Mouse (Mus musculus): ENCODE data around the gene Npb. TPM values are rescaled to one million over a fixed set of nuclear protein-coding genes. Genes with fewer than 3 reads are reported as not detected.
A peak's percentile ranks its signal among the peaks of the same experiment; 100 is the strongest.

The Npb gene
- polyA plus RNA-seq, 1 experiment = 2.8 TPM

DNA sequence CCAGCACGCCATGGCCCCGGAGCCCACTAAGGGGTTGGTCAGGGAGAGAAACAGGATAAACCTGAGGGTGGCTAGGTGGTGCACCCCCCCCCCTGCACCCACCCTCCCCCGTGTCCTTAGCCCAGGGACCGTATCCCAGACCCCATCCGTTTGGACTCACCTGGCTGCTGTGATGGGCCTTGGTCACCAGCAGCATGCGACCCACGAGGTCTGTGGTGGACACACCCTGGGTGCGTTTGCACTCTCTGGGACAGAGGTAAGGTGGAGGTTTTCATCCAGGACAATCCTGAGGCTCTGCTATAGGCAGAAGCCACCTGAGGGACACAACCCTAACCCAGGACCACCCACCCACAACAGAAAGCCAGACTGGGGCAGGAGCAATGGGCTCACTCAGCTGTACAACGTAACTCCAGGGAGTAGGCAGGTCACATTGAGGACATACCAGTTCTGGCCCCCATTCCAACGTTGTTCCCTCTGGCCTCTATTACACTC, 5.2 kb downstream of the Npb start:
- Histone ChIP-seq H3K27me3 (ENCODE audit: control insufficient read depth, insufficient read depth, low read length) (no peaks in the 10 kb centered on the region), H3K4me3 (ENCODE audit: control insufficient read depth, insufficient read depth, low read length) (no peak overlapping the region), H3K27ac (ENCODE audit: control insufficient read depth, insufficient read depth, low read length) (no peak overlapping the region), H3K36me3 (ENCODE audit: control insufficient read depth, insufficient read depth, low read length) (peaks cover 6% of the 10 kb centered on the region), H3K4me1 (replicated peaks; ENCODE audit: control insufficient read depth, insufficient read depth, low read length) (peaks cover 11% of the 10 kb centered on the region)
- 95% methylated on average over 10 of the region's 10 CpGs for WGBS
- no peak for DNase-seq
- TF ChIP-seq POLR2A (IDR thresholded peaks at IDR 0.05; ENCODE audit: control insufficient read depth, extremely low read depth, insufficient read depth, low read length, poor library complexity) (no peak), CTCF (IDR thresholded peaks at IDR 0.05; ENCODE audit: borderline replicate concordance, control insufficient read depth, extremely low read depth, insufficient read depth, low read length, poor library complexity) (no peak)

DNA sequence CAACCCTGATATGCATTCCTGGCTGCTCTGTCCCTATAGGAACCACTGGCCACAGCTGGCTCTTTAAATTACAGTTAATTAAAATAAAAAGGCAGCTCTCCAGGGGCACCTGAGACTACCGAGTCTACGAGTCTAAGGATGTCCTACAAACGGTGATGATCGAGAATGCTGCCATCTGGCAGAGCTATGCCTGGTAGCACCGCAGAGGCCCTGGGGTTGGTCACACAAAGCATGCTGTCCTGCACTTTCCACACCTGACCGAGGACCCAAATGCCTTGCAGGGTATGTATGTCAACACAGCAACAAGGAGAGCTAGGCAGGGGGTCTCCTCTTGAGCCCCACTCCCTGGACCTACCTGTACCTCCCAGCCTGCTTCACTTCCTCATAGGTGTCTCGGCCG, 5.7 kb downstream of the Npb start:
- DNase-seq = no peak
- Histone ChIP-seq H3K36me3 (ENCODE audit: control insufficient read depth, insufficient read depth, low read length) (peaks cover 9% of the 10 kb centered on the region), H3K27me3 (ENCODE audit: control insufficient read depth, insufficient read depth, low read length) (no peaks in the 10 kb centered on the region), H3K27ac (ENCODE audit: control insufficient read depth, insufficient read depth, low read length) (no peak overlapping the region), H3K4me1 (replicated peaks; ENCODE audit: control insufficient read depth, insufficient read depth, low read length) (peaks cover 11% of the 10 kb centered on the region), H3K4me3 (ENCODE audit: control insufficient read depth, insufficient read depth, low read length) (no peak overlapping the region)
- TF ChIP-seq POLR2A (IDR thresholded peaks at IDR 0.05; ENCODE audit: control insufficient read depth, extremely low read depth, insufficient read depth, low read length, poor library complexity) (no peak), CTCF (IDR thresholded peaks at IDR 0.05; ENCODE audit: borderline replicate concordance, control insufficient read depth, extremely low read depth, insufficient read depth, low read length, poor library complexity) (no peak)
- 96% methylated on average over 8 of the region's 8 CpGs for WGBS

DNA sequence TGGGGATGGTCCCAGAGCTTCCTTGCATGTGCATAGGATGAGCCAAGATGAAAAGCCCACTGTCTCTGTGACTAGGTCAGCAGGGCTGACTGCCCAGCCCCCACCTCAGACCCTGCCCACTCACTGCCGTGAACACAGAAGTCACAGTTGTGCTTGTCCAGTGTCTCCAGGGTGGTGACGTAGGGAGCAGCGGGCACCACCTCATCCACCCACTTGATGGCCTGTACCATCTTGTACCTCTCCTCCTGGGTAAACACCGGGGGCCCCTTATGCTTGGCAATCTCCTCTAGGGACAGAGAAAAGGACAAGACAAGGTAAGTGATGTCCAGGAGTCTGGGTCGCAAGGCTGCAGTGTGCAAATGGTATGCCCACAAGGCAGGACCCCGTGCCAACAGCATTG, 6.9 kb downstream of the Npb start:
- Histone ChIP-seq H3K27me3 (ENCODE audit: control insufficient read depth, insufficient read depth, low read length) (no peaks in the 10 kb centered on the region), H3K4me1 (replicated peaks; ENCODE audit: control insufficient read depth, insufficient read depth, low read length) (peaks cover 11% of the 10 kb centered on the region), H3K4me3 (ENCODE audit: control insufficient read depth, insufficient read depth, low read length) (no peak overlapping the region), H3K36me3 (ENCODE audit: control insufficient read depth, insufficient read depth, low read length) (peaks cover 13% of the 10 kb centered on the region), H3K27ac (ENCODE audit: control insufficient read depth, insufficient read depth, low read length) (no peak overlapping the region)
- 97% methylated on average over 6 of the region's 6 CpGs for WGBS
- no peak for DNase-seq
- TF ChIP-seq CTCF (IDR thresholded peaks at IDR 0.05; ENCODE audit: borderline replicate concordance, control insufficient read depth, extremely low read depth, insufficient read depth, low read length, poor library complexity) (no peak), POLR2A (IDR thresholded peaks at IDR 0.05; ENCODE audit: control insufficient read depth, extremely low read depth, insufficient read depth, low read length, poor library complexity) (no peak)

DNA sequence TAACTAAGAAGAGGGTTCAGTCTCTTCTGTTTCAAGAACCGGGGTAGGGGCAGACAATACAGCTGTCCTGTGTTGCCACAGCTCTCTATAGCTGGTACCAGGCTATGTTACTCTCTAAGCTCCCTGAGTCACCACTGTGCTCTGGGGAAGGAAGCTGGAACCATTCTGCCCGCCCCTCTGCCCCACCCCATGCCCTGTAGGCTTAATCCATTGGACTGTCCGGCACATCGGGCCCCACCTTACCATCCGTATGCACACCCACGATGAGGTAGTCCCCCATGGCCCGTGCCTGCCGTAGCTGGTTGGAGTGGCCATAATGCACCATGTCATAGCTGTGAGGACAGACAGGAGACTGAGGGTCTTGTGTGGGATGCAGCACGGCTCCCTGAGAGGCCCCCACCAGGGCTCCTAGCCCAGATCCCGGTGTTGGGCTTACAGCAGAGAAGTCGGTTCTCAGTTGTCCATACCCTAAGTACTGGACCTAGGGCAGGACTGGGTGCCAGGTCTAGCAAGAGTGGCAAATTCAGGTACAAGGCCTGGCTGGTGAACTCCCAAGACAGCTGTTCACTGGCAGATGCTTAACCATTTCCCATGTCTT, 7.4 kb downstream of the Npb start:
- peaks cover 14% of the 10 kb centered on the region for H3K36me3 ChIP-seq (ENCODE audit: control insufficient read depth, insufficient read depth, low read length)
- 96% methylated on average over 11 of the region's 11 CpGs for WGBS
- TF ChIP-seq CTCF (IDR thresholded peaks at IDR 0.05; ENCODE audit: borderline replicate concordance, control insufficient read depth, extremely low read depth, insufficient read depth, low read length, poor library complexity) (no peak), POLR2A (IDR thresholded peaks at IDR 0.05; ENCODE audit: control insufficient read depth, extremely low read depth, insufficient read depth, low read length, poor library complexity) (no peak)
- no peaks in the 10 kb centered on the region for H3K27me3 ChIP-seq (ENCODE audit: control insufficient read depth, insufficient read depth, low read length)
- no peak overlapping the region for H3K27ac ChIP-seq (ENCODE audit: control insufficient read depth, insufficient read depth, low read length)
- no peak for DNase-seq
- H3K4me1 ChIP-seq (replicated peaks; ENCODE audit: control insufficient read depth, insufficient read depth, low read length) = peaks cover 11% of the 10 kb centered on the region
- H3K4me3 ChIP-seq (ENCODE audit: control insufficient read depth, insufficient read depth, low read length) = no peak overlapping the region

DNA sequence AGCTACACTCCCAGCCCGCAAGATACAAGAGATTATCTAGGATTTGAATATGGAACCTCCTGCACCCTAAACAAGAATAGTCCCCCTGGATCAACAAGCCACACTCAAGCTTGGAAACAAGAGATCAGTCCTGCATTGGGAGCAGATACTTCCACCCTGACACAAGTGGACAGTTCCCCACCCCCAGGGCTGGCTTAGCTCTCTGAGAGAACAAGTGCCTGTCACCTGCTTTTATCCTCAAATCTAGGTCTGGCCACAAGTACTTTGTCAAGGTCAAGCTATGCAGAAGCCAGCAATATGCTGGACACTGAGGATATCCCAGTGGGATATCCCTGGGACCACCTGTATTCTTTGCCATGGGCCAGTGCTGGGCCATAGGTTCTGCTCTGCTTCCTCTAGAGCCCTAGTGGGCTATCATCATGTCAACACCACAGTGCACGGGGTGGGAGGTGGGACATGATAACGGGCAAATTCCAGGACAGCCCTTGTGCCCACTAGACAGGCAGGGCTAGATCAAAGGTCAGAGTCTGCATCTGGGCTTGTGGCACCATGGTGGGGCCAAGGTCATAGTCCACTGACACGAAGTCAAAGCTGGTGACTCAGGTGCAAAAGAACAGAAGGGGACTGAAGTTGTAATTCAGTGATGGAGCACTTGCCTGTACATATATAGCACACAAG, 8.5 kb downstream of the Npb start:
- Histone ChIP-seq H3K4me1 (replicated peaks; ENCODE audit: control insufficient read depth, insufficient read depth, low read length) (peaks cover 11% of the 10 kb centered on the region), H3K27me3 (ENCODE audit: control insufficient read depth, insufficient read depth, low read length) (no peaks in the 10 kb centered on the region), H3K4me3 (ENCODE audit: control insufficient read depth, insufficient read depth, low read length) (peak overlapping the region; percentile 73), H3K36me3 (ENCODE audit: control insufficient read depth, insufficient read depth, low read length) (peaks cover 18% of the 10 kb centered on the region), H3K27ac (ENCODE audit: control insufficient read depth, insufficient read depth, low read length) (no peak overlapping the region)
- DNase-seq = no peak
- WGBS = 63% methylated on average over 4 of the region's 4 CpGs
- TF ChIP-seq POLR2A (IDR thresholded peaks at IDR 0.05; ENCODE audit: control insufficient read depth, extremely low read depth, insufficient read depth, low read length, poor library complexity) (no peak), CTCF (IDR thresholded peaks at IDR 0.05; ENCODE audit: borderline replicate concordance, control insufficient read depth, extremely low read depth, insufficient read depth, low read length, poor library complexity) (no peak)

DNA sequence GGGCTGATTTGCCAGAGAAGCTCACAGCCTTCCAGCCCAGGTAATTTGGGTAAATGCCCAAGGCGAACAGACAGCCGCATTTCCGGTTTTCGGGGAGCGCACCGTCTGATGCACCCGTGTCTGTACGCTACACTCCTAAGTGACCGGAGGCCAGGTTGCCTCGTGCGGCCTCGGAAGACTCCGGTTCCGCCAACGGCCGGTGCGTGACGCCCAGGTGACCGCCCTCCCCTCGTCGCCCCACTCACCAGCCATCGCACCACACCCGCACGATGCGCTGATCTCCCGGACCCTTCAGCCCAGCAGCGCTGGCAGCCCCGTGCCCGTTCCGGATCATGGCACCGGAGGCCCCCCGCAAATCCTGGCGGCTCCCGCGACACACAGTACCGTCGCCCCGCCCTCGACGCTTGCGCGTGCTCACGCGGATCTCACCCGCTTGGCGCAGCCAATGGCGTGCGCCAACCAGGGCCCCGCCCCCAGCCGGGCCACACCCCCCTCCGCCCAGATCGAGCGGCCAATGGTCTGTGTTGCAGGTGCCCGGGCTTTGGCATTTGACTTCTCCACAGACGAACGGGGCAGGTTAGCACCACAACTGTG, 9.3 kb downstream of the Npb start, which contains the start of gene Pcyt2:
Pcyt2 (minus strand) TSS at position 418 of the 594 bp plus-strand sequence.
- TF ChIP-seq POLR2A (IDR thresholded peaks at IDR 0.05; ENCODE audit: control insufficient read depth, extremely low read depth, insufficient read depth, low read length, poor library complexity) = peak; percentile 68; the same call in 1 of the 2 replicates
- no peak for TF ChIP-seq CTCF (IDR thresholded peaks at IDR 0.05; ENCODE audit: borderline replicate concordance, control insufficient read depth, extremely low read depth, insufficient read depth, low read length, poor library complexity)
- under 1% methylated on average over 56 of the region's 56 CpGs for WGBS
- H3K4me3 ChIP-seq (ENCODE audit: control insufficient read depth, insufficient read depth, low read length) = peak within 1 kb of the TSS; percentile 73
- peak; percentile 92 for DNase-seq
- H3K27ac ChIP-seq (ENCODE audit: control insufficient read depth, insufficient read depth, low read length) = no peak within 1 kb of the TSS
- H3K27me3 ChIP-seq (ENCODE audit: control insufficient read depth, insufficient read depth, low read length) = no peaks in the 10 kb centered on the region
- H3K4me1 ChIP-seq (replicated peaks; ENCODE audit: control insufficient read depth, insufficient read depth, low read length) = peaks cover 11% of the 10 kb centered on the region
- peaks cover 25% of the 10 kb centered on the region for H3K36me3 ChIP-seq (ENCODE audit: control insufficient read depth, insufficient read depth, low read length)
